Mouse (Mus musculus) kidney, adult 2 months (tissue): ENCODE data around the gene Ftl1.

Experiments
- CTCF ChIP-seq: fragments of 200-500 bp; conservative IDR thresholded peaks from 2 replicates; pipeline ENCODE4 v1.5.1; 2011; ENCODE audit warnings: low read depth, mild to moderate bottlenecking, control low read depth, low read length, moderate library complexity, mixed read lengths; ENCODE audit not compliant: insufficient read depth, insufficient read length
- POLR2A ChIP-seq: fragments of 200-500 bp; IDR thresholded peaks from one replicate; pipeline ENCODE4 v1.6.1; 2011; ENCODE audit warnings: low read depth, low read length, control low read depth

GRCm38 (mm10) chr7:45489578-45489977 is 29.9 kb upstream of the Ftl1 start:
- TF ChIP-seq CTCF: no peak
- TF ChIP-seq POLR2A: no peak
